Mouse (Mus musculus) kidney, adult 2 months (tissue): Measurements from ENCODE around the gene Bcap29. TPM values are rescaled to one million over a fixed set of nuclear protein-coding genes. Genes with fewer than 3 reads are reported as not detected.

ENCODE experiments used
- DNase-seq: peaks from one replicate; pipeline ENCODE4 v3.0.0; 2021
- H3K27ac ChIP-seq: fragments of 200-500 bp; 2 replicates; pipeline ENCODE4 v1.5.1; 2012; ENCODE audit warnings: low read depth, low read length, control low read depth, inconsistent platforms; ENCODE audit not compliant: insufficient read depth
- H3K27me3 ChIP-seq: fragments of 200-500 bp; replicated peaks from 2 replicates; pipeline ENCODE4 v1.6.1; 2012; ENCODE audit warnings: mild to moderate bottlenecking, moderate library complexity, low read length, inconsistent platforms; ENCODE audit not compliant: control insufficient read depth, insufficient read depth
- H3K36me3 ChIP-seq: fragments of 200-500 bp; 2 replicates; pipeline ENCODE4 v1.6.1; 2012; ENCODE audit warnings: mild to moderate bottlenecking, moderate library complexity, low read length, inconsistent platforms; ENCODE audit not compliant: control insufficient read depth, insufficient read depth
- H3K4me1 ChIP-seq: fragments of 200-500 bp; 2 replicates; pipeline ENCODE4 v1.6.1; 2011; ENCODE audit warnings: low read length; ENCODE audit not compliant: control insufficient read depth, insufficient read depth
- H3K4me3 ChIP-seq: fragments of 200-500 bp; 2 replicates; pipeline ENCODE4 v1.5.1; 2011; ENCODE audit warnings: mild to moderate bottlenecking, low read depth, low read length, control low read depth; ENCODE audit not compliant: insufficient read depth
- CTCF ChIP-seq: fragments of 200-500 bp; conservative IDR thresholded peaks from 2 replicates; pipeline ENCODE4 v1.5.1; 2011; ENCODE audit warnings: low read depth, mild to moderate bottlenecking, control low read depth, low read length, moderate library complexity, mixed read lengths; ENCODE audit not compliant: insufficient read depth, insufficient read length
- POLR2A ChIP-seq: fragments of 200-500 bp; IDR thresholded peaks from one replicate; pipeline ENCODE4 v1.6.1; 2011; ENCODE audit warnings: low read depth, low read length, control low read depth
- WGBS: fragments of 180-500 bp; shearing (Covaris S2); methylation state at CpG from one replicate; pipeline ENCODE4 v1.1.7; 2018; 5-methylcytosine and 5-hydroxymethylcytosine counted together
- polyA plus RNA-seq: library from polyadenylated mRNA; depleted of rRNA; stranded (reverse); fragments of >200 nt; gene quantifications from 2 replicates; pipeline ENCODE4 v1.2.3, GENCODE M21; 2012

Gene Bcap29
- polyA plus RNA-seq, 1 experiment = 4.7 TPM

- no peak for TF ChIP-seq CTCF
- no peak for TF ChIP-seq POLR2A
- Histone ChIP-seq H3K36me3 (no peaks in the 10 kb centered on the region), H3K27ac (no peak overlapping the region), H3K4me3 (no peak overlapping the region), H3K27me3 (no peaks in the 10 kb centered on the region), H3K4me1 (no peaks in the 10 kb centered on the region)
- no peak for DNase-seq
- WGBS = 96% methylated on average over 3 of the region's 3 CpGs
These were observed 29.6 kb downstream of the Bcap29 start for GRCm38 (mm10) chr12:31604894-31605293.

DNA sequence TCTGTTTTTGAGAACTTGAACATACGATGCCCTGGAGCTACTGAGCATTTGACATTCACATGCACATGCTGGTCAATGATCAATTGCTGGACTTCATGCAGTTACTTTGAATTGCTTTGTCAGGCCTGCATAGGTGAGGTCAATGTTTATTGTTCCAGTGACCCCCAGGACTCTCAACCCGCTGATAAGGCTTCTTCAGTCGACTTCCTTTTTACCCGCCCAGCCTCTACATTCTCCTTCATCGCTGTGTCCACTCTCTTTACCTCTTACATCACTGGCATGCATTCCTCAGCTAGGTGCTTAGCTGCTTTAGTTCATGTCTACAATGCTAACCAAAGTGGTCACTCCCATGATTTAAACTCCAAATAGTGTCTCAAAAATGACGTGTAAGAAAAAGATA is 30.9 kb downstream of the Bcap29 start:
- Histone ChIP-seq H3K36me3 (no peaks in the 10 kb centered on the region), H3K27ac (no peak overlapping the region), H3K4me3 (no peak overlapping the region), H3K4me1 (no peaks in the 10 kb centered on the region), H3K27me3 (no peaks in the 10 kb centered on the region)
- 76% methylated on average over 6 of the region's 6 CpGs for whole genome bisulfite sequencing
- no peak for DNase-seq
- no peak for TF ChIP-seq POLR2A
- no peak for TF ChIP-seq CTCF

- Histone ChIP-seq H3K4me1 (no peaks in the 10 kb centered on the region), H3K27me3 (no peaks in the 10 kb centered on the region), H3K27ac (no peak overlapping the region), H3K36me3 (no peaks in the 10 kb centered on the region), H3K4me3 (no peak overlapping the region)
- no peak for TF ChIP-seq POLR2A
- TF ChIP-seq CTCF = no peak
- peak; percentile 45 for DNase-seq
- 80% methylated on average over 3 of the region's 3 CpGs for WGBS
These were observed 40.2 kb downstream of the Bcap29 start for GRCm38 (mm10) chr12:31594296-31594695.

- no peaks in the 10 kb centered on the region for H3K27me3 ChIP-seq
- H3K4me1 ChIP-seq = no peaks in the 10 kb centered on the region
- 32% methylated on average over 3 of the region's 3 CpGs for WGBS
- no peak overlapping the region for H3K27ac ChIP-seq
- no peak overlapping the region for H3K4me3 ChIP-seq
- TF ChIP-seq CTCF = no peak
- TF ChIP-seq POLR2A = no peak
- H3K36me3 ChIP-seq = no peaks in the 10 kb centered on the region
- no peak for DNase-seq
These were observed 42.4 kb downstream of the Bcap29 start for GRCm38 (mm10) chr12:31592011-31592410.

DNA sequence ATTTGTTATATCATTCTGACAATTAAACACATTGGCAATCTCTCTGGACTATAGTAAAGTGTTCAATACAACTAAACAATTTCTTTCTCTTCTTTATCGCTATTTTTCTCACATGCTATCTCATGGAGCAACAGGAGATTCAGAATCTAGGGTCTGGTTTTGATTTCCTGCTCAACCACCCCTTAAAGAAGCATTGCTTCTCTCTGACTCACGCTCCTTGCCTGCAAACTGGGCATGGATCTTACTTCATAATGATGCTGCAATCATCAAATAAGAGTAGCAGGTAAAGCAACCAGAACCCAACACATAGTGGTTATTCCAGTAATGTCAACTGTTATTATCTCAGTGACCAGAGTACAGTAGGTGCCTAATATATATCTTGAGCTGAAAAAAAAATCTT is 50.7 kb downstream of the Bcap29 start:
- H3K4me1 ChIP-seq = no peaks in the 10 kb centered on the region
- no peak for TF ChIP-seq CTCF
- no peak for TF ChIP-seq POLR2A
- no peak overlapping the region for H3K4me3 ChIP-seq
- no peaks in the 10 kb centered on the region for H3K27me3 ChIP-seq
- 90% methylated on average over 2 of the region's 2 CpGs for WGBS
- DNase-seq = no peak
- no peaks in the 10 kb centered on the region for H3K36me3 ChIP-seq
- H3K27ac ChIP-seq = no peak overlapping the region

DNA sequence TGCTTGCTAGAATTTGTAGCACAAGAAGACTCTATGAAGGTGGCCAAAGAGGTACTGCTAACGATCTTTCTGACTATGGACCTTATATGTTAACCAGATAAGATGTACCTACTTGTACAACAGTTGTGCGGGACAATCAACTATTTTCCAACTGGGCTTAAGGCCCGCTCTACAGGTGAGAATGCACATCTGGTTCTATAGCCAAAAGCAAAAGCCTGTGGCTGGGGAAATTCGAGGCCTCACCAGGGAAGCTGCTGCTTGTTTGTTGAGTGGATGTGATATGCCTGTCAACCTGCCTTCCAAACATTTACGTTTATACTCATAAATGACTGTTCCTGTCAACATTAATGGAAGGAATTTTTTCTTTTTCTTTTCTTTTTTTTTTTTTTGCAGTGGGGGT is 52.4 kb downstream of the Bcap29 start:
- WGBS = 90% methylated on average over 5 of the region's 5 CpGs
- Histone ChIP-seq H3K4me3 (no peak overlapping the region), H3K27me3 (no peaks in the 10 kb centered on the region), H3K27ac (no peak overlapping the region), H3K4me1 (no peaks in the 10 kb centered on the region), H3K36me3 (no peaks in the 10 kb centered on the region)
- no peak for DNase-seq
- TF ChIP-seq POLR2A = no peak

DNA sequence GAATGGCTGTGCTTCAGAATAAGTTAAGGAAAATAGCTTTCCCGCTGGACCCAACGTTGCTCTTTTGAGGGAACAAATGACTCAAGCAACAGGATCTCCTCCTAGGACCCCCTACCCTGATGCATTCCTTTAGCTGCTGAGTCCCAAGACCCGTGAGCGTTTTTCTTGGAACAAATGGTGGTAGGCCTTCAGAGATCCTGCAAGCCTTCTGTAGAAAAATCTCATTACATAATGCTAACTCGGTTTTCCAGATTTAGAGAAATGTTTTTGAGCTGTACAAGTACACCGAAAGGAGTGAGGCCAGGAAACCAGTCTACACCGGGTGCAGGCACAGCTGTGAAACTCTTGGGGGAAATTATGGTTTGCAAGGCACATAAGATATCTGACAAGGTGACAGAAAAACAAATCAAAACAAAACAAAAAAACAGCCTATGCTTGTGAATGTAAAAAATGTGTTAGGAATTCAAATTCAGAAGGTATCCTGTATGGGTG is 53.1 kb downstream of the Bcap29 start:
- Histone ChIP-seq H3K4me1 (no peaks in the 10 kb centered on the region), H3K36me3 (no peaks in the 10 kb centered on the region), H3K27ac (no peak overlapping the region), H3K4me3 (no peak overlapping the region), H3K27me3 (no peaks in the 10 kb centered on the region)
- TF ChIP-seq CTCF (no peak), POLR2A (no peak)
- WGBS = 79% methylated on average over 7 of the region's 7 CpGs
- DNase-seq = no peak
